Mouse (Mus musculus): ENCODE measurements at regions not wholly inside any gene's neighbourhood (a gene's known extent, or its start where the extent isn't known, plus 50 kb on each side); places are given as distances from the start of the nearest gene placed in this dataset.

GRCm38 (mm10) chr12:79928298-79928697, 184.5 kb downstream of the Zfp36l1 start:
- no peak for TF ChIP-seq POLR2A (IDR thresholded peaks at IDR 0.05; ENCODE audit: borderline replicate concordance, low read depth, low read length)
- TF ChIP-seq CTCF (IDR thresholded peaks at IDR 0.05; ENCODE audit: low read depth, low read length), result no peak
